Mouse (Mus musculus) spleen, postnatal 14 days (tissue): ENCODE results near the gene Gm11444.

Source experiments
- DNase-seq, 2 experiments: peaks; one replicate each; pipeline ENCODE4 v3.0.0; 2021 to 2022; ENCODE audit warnings: low spot score in 2 of 2

Gene Gm11444

GRCm38 (mm10) chr11:85857997-85858698 lies 8.0 kb upstream of the Gm11444 start:
- no peak for DNase-seq

- DNase-seq, result no peak
These were observed 625 bp upstream of the Gm11444 start for GRCm38 (mm10) chr11:85850758-85851157.

GRCm38 (mm10) chr11:85849037-85849436 lies 1.1 kb downstream of the Gm11444 start:
- DNase-seq, result peak in 1 of 2 experiments; percentile 38

GRCm38 (mm10) chr11:85846509-85846908 lies 3.6 kb downstream of the Gm11444 start:
- DNase-seq, result no peak

DNA sequence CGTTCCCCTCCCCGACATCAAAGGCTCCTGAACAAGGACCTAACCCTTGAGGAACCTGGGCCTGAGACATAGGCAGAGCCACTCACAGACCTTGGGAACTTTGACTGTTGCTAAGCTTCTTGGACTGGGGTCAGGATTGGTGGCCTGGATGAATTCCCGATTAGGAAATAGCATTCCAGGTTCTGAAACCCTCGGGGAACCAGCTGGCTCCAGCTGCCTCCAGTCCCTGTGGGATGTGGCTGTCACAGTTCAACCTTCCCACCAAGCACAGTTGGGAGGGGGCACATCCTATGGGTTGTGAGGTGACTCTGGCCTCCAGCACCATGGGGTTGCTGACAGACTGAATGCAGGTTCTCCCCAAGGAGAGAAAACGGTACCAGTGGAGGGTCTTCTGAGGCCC lies 4.2 kb downstream of the Gm11444 start:
- no peak for DNase-seq

GRCm38 (mm10) chr11:85844971-85845370 lies 5.2 kb downstream of the Gm11444 start:
- no peak for DNase-seq

- peak; percentile 44 to 54 for DNase-seq
These were observed 5.8 kb downstream of the Gm11444 start for GRCm38 (mm10) chr11:85844144-85844965.

GRCm38 (mm10) chr11:85843347-85843692 lies 6.8 kb downstream of the Gm11444 start:
- peak; percentile 33 to 60 for DNase-seq

DNA sequence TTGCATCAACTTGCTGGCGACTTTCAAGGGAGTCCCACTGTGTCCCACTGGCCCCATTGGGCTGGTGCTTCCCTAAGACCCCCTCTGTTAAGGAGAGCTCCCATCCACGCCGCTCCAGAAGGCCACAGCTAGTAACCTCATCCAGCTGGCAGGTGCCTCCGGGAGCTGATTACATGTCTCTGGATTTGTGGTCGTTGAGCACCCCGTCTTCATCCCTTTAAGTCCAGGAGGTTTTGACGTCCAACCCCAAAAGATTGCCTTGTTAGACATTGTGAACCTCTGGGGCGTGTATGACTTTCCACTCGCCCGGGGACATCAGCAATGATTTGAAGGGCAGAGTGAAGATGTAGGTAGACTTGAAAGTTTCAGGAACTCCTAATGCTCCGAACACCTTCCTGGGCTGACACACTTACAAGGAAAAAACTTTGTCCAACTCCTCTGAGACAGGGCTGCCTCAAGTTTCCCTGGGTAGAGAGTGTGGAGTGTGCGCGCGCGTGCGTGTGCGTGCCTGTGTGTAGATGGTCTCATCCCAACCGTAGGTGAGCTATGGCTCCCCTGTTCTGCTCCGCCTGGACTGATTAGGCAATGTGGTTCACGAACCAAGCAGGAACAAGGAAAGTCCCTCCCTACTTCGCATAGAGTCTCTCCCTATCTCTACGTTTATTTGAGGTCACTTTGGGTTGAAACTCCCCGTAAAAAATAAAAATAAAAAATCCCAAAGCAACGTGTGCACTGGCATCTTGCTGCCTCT lies 7.4 kb downstream of the Gm11444 start:
- no peak for DNase-seq

- peak in 1 of 2 experiments; percentile 42 for DNase-seq
These were observed 8.2 kb downstream of the Gm11444 start for GRCm38 (mm10) chr11:85841980-85842379.

DNA sequence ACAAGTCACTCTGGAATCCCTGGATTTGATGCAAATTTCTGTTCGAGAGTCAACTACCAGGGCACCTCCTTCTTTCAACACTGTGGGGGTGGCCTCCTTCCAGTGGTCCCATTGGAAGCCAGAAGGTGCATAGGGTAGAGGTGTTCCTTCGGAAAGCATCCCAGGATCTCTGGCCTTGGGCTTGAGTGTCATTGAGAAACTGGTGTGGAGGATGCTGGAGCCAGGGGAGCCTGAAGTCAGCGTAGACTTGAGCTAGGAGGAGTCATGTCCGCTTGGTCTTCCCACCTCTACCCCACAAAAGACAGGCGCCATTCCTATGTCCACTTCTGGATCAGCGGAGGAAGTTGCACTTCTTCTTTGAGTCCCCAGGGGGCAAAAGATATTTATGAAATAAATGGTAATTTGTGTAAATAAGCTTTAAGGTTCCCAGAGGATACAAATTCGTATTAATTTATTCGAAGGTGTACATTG lies 8.9 kb downstream of the Gm11444 start:
- DNase-seq, result no peak

- DNase-seq, result no peak
These were observed 9.4 kb downstream of the Gm11444 start for GRCm38 (mm10) chr11:85840803-85841145.

GRCm38 (mm10) chr11:85840031-85840802 lies 9.9 kb downstream of the Gm11444 start:
- DNase-seq, result no peak

DNA sequence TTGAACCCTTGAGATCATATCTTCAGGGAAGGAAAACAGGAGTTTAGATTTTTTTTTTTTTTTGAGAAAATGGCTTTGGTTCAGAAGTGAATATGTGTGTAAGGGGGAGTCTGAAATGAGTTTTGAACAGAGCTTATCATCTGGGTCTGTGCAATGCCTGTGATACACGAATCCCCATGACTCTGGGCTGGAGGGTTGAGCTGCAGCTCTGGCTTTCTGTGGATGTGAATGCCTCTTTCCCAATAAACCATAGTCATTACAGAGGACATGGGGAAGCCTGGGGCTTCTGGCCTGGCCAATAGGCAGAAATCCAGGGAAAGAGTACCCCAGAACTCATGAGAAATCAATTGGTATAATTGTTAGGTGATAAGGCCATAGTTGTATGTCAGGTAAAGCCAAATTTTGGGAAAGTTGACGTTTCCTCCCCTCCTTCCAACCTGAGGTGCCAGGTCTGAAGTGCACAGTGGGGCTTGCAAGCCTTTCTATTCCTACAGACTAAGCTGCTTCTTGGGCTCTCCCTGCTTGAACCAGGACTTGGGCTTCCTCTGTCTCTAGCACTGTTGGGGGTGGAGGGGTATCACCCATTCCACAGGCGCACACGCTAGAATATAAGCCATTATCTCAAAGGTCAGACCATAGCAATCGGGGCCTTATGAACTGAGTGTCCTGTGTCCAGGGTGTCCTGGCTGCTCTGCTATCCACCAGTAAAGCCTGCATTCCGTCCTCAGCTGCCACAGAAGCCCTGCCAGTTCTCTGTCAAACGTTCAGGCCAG lies 10.7 kb downstream of the Gm11444 start:
- DNase-seq, result no peak

DNA sequence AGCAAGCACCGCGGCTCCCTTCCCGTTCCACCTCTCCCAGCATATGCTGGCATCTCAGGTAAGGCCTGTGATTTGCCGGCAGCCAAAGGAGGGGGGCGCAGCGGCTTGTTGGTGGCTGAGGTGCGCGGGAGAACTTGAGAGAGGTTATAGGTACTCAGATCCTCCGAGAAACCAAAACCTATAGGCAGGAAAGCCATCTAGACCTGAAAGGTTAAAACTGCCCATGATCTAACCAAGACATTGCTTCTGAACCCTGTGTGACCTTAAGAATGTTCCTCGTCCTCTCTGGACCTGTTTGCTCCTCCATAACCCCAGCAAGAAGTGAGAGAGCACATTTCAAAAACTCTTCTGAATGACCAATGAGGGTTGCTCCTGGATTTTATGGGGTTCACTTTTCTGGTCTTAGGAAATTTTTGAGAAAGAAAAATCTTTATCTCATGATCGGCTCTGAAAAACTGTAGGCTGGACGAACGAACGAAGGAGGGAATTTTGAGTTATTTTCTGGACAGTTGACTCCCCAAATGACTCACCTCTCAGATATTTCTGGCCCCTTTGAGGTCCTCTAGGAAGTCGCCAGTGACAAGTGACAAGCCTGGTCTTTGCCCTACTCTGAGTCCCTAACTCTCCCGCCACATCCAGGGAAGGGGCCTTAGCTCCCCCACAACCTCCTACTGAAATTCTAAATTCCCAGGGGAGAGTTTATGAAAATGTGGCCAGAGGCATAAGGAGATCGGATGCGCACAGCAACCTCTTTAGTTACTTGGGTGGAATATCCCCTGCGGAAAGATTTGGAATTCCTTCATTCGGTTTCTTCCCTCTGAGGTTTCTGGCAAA lies 11.5 kb downstream of the Gm11444 start:
- DNase-seq, result no peak

GRCm38 (mm10) chr11:85837648-85838423 lies 12.3 kb downstream of the Gm11444 start:
- DNase-seq, result no peak

DNA sequence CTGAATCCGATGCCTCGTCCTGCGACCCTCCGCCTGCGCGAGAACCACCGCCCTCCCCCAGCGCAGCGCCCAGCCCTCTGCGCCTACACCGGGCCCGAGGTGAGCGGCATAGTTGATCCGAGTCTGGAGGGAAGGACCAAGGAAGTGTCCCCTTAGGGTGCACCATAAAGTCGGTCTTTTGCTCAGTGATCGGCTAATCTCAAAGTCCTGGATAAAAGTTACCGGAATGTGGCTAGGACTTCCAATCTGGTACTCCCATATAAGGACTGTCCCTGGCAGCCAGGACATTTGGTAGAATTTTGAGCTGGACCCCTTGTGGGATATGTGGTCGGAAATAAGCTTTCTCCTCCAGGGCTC lies 12.9 kb downstream of the Gm11444 start:
- no peak for DNase-seq

DNA sequence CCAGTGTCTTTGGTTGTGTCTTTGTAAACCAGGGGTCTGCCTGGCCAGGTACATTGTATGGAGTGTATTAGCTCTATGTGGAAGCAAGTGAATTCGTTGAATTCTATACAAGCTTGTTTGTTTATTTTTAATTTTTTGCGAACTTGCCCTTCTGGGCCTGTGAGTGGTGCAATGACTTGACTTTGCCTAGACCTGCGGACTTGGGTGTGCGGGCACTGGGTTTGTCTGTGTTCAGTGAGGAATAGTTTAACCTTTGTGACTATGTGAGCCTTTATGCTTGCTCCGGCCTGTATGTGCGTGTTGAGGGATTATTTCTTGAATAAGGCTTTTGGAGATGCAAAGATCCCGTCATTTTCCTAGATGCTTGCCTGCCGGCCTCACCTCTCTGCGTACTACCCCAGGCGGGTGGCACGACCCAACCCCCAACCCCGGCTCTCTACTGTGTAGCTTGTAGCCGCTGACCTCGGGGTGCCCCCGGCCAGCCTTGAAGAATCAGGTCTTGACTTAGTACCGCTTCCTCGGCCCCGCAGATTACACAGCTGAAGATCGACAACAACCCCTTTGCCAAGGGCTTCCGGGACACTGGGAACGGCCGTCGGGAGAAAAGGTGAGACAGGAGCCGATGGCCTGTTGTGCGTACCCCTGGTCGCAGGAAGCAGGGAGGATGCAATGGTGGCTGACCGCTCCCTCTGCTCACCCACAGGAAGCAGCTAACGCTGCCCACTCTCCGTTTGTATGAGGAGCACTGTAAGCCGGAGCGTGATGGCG lies 13.4 kb downstream of the Gm11444 start:
- DNase-seq, result no peak
